Mouse (Mus musculus): ENCODE measurements at regions not wholly inside any gene's neighbourhood (a gene's known extent, or its start where the extent isn't known, plus 50 kb on each side); places are given as distances from the start of the nearest gene placed in this dataset.

GRCm38 (mm10) chr1:189156906-189157305 is 149.3 kb upstream of the Kctd3 start:
- no peak overlapping the region for H3K9ac ChIP-seq (ENCODE audit: low read length)
- no peaks in the 10 kb centered on the region for H3K27me3 ChIP-seq (replicated peaks; ENCODE audit: control insufficient read depth, insufficient read depth, low read length)
- H3K4me2 ChIP-seq (ENCODE audit: low read length): no peak overlapping the region
- no peaks in the 10 kb centered on the region for H3K4me1 ChIP-seq (replicated peaks; ENCODE audit: control insufficient read depth, insufficient read depth, low read length)
- H3K4me3 ChIP-seq (ENCODE audit: low read depth, low read length): no peak overlapping the region
- H3K9me3 ChIP-seq (ENCODE audit: control insufficient read depth, low read length): no peaks in the 10 kb centered on the region
- no peak for DNase-seq (ENCODE audit: low spot score)
- no peak for ATAC-seq (replicated peaks; ENCODE audit: low FRiP score, low TSS enrichment, low read depth)
- WGBS: 65% methylated on average over 2 of the region's 2 CpGs
- H3K27ac ChIP-seq (ENCODE audit: low read depth): no peak overlapping the region
- no peaks in the 10 kb centered on the region for H3K36me3 ChIP-seq (ENCODE audit: control insufficient read depth, insufficient read depth, low read length)

GRCm38 (mm10) chr1:189154376-189154775 is 146.7 kb upstream of the Kctd3 start:
- Histone ChIP-seq H3K27ac (ENCODE audit: low read depth) (no peak overlapping the region), H3K4me3 (ENCODE audit: low read depth, low read length) (no peak overlapping the region), H3K27me3 (replicated peaks; ENCODE audit: control insufficient read depth, insufficient read depth, low read length) (no peaks in the 10 kb centered on the region), H3K9ac (ENCODE audit: low read length) (no peak overlapping the region), H3K4me2 (ENCODE audit: low read length) (no peak overlapping the region), H3K36me3 (ENCODE audit: control insufficient read depth, insufficient read depth, low read length) (no peaks in the 10 kb centered on the region), H3K9me3 (ENCODE audit: control insufficient read depth, low read length) (no peaks in the 10 kb centered on the region), H3K4me1 (replicated peaks; ENCODE audit: control insufficient read depth, insufficient read depth, low read length) (no peaks in the 10 kb centered on the region)
- ATAC-seq (replicated peaks; ENCODE audit: low FRiP score, low TSS enrichment, low read depth) (no peak), DNase-seq (ENCODE audit: low spot score) (no peak)
- 82% methylated on average over 2 of the region's 2 CpGs for WGBS

GRCm38 (mm10) chr1:189153150-189153549 is 145.5 kb upstream of the Kctd3 start:
- DNase-seq (ENCODE audit: low spot score): no peak
- Histone ChIP-seq H3K27ac (ENCODE audit: low read depth) (no peak overlapping the region), H3K4me2 (ENCODE audit: low read length) (no peak overlapping the region), H3K9ac (ENCODE audit: low read length) (no peak overlapping the region), H3K27me3 (replicated peaks; ENCODE audit: control insufficient read depth, insufficient read depth, low read length) (no peaks in the 10 kb centered on the region), H3K4me1 (replicated peaks; ENCODE audit: control insufficient read depth, insufficient read depth, low read length) (no peaks in the 10 kb centered on the region), H3K4me3 (ENCODE audit: low read depth, low read length) (no peak overlapping the region), H3K36me3 (ENCODE audit: control insufficient read depth, insufficient read depth, low read length) (no peaks in the 10 kb centered on the region), H3K9me3 (ENCODE audit: control insufficient read depth, low read length) (no peaks in the 10 kb centered on the region)
- WGBS: 77% methylated on average over 10 of the region's 10 CpGs
- no peak for ATAC-seq (replicated peaks; ENCODE audit: low FRiP score, low TSS enrichment, low read depth)

- Histone ChIP-seq H3K4me1 (replicated peaks; ENCODE audit: control insufficient read depth, insufficient read depth, low read length) (no peaks in the 10 kb centered on the region), H3K4me3 (ENCODE audit: low read depth, low read length) (no peak overlapping the region), H3K27ac (ENCODE audit: low read depth) (no peak overlapping the region), H3K9ac (ENCODE audit: low read length) (no peak overlapping the region), H3K27me3 (replicated peaks; ENCODE audit: control insufficient read depth, insufficient read depth, low read length) (no peaks in the 10 kb centered on the region), H3K36me3 (ENCODE audit: control insufficient read depth, insufficient read depth, low read length) (no peaks in the 10 kb centered on the region), H3K4me2 (ENCODE audit: low read length) (no peak overlapping the region), H3K9me3 (ENCODE audit: control insufficient read depth, low read length) (no peaks in the 10 kb centered on the region)
- no peak for DNase-seq (ENCODE audit: low spot score)
- ATAC-seq (replicated peaks; ENCODE audit: low FRiP score, low TSS enrichment, low read depth): no peak
- WGBS: 78% methylated on average over 9 of the region's 9 CpGs
Observed at GRCm38 (mm10) chr1:189142982-189143451, 135.4 kb upstream of the Kctd3 start.

- no peak overlapping the region for H3K9ac ChIP-seq (ENCODE audit: low read length)
- no peak overlapping the region for H3K4me3 ChIP-seq (ENCODE audit: low read depth, low read length)
- no peak overlapping the region for H3K27ac ChIP-seq (ENCODE audit: low read depth)
- no peaks in the 10 kb centered on the region for H3K9me3 ChIP-seq (ENCODE audit: control insufficient read depth, low read length)
- no peak overlapping the region for H3K4me2 ChIP-seq (ENCODE audit: low read length)
- WGBS: 62% methylated on average over 7 of the region's 7 CpGs
- no peaks in the 10 kb centered on the region for H3K27me3 ChIP-seq (replicated peaks; ENCODE audit: control insufficient read depth, insufficient read depth, low read length)
- DNase-seq (ENCODE audit: low spot score): no peak
- H3K4me1 ChIP-seq (replicated peaks; ENCODE audit: control insufficient read depth, insufficient read depth, low read length): no peaks in the 10 kb centered on the region
- no peak for ATAC-seq (replicated peaks; ENCODE audit: low FRiP score, low TSS enrichment, low read depth)
- no peaks in the 10 kb centered on the region for H3K36me3 ChIP-seq (ENCODE audit: control insufficient read depth, insufficient read depth, low read length)
Observed at GRCm38 (mm10) chr1:189142551-189142950, 134.9 kb upstream of the Kctd3 start.

- DNase-seq (ENCODE audit: low spot score) (no peak), ATAC-seq (replicated peaks; ENCODE audit: low FRiP score, low TSS enrichment, low read depth) (no peak)
- Histone ChIP-seq H3K36me3 (ENCODE audit: control insufficient read depth, insufficient read depth, low read length) (no peaks in the 10 kb centered on the region), H3K4me1 (replicated peaks; ENCODE audit: control insufficient read depth, insufficient read depth, low read length) (no peaks in the 10 kb centered on the region), H3K27ac (ENCODE audit: low read depth) (no peak overlapping the region), H3K4me2 (ENCODE audit: low read length) (no peak overlapping the region), H3K27me3 (replicated peaks; ENCODE audit: control insufficient read depth, insufficient read depth, low read length) (no peaks in the 10 kb centered on the region), H3K4me3 (ENCODE audit: low read depth, low read length) (no peak overlapping the region), H3K9me3 (ENCODE audit: control insufficient read depth, low read length) (no peaks in the 10 kb centered on the region), H3K9ac (ENCODE audit: low read length) (no peak overlapping the region)
- WGBS: 88% methylated on average over 9 of the region's 9 CpGs
Observed at GRCm38 (mm10) chr1:189141694-189142093, 134.1 kb upstream of the Kctd3 start.

GRCm38 (mm10) chr1:189136731-189137385 is 129.2 kb upstream of the Kctd3 start:
- 71% methylated on average over 7 of the region's 7 CpGs for WGBS
- H3K9ac ChIP-seq (ENCODE audit: low read length): no peak overlapping the region
- no peak overlapping the region for H3K4me3 ChIP-seq (ENCODE audit: low read depth, low read length)
- no peaks in the 10 kb centered on the region for H3K27me3 ChIP-seq (replicated peaks; ENCODE audit: control insufficient read depth, insufficient read depth, low read length)
- H3K9me3 ChIP-seq (ENCODE audit: control insufficient read depth, low read length): no peaks in the 10 kb centered on the region
- H3K36me3 ChIP-seq (ENCODE audit: control insufficient read depth, insufficient read depth, low read length): no peaks in the 10 kb centered on the region
- ATAC-seq (replicated peaks; ENCODE audit: low FRiP score, low TSS enrichment, low read depth) (no peak), DNase-seq (ENCODE audit: low spot score) (no peak)
- H3K4me1 ChIP-seq (replicated peaks; ENCODE audit: control insufficient read depth, insufficient read depth, low read length): no peaks in the 10 kb centered on the region
- no peak overlapping the region for H3K4me2 ChIP-seq (ENCODE audit: low read length)
- H3K27ac ChIP-seq (ENCODE audit: low read depth): no peak overlapping the region

- Histone ChIP-seq H3K4me3 (ENCODE audit: low read depth, low read length) (no peak overlapping the region), H3K4me2 (ENCODE audit: low read length) (no peak overlapping the region), H3K27ac (ENCODE audit: low read depth) (no peak overlapping the region), H3K27me3 (replicated peaks; ENCODE audit: control insufficient read depth, insufficient read depth, low read length) (no peaks in the 10 kb centered on the region), H3K4me1 (replicated peaks; ENCODE audit: control insufficient read depth, insufficient read depth, low read length) (no peaks in the 10 kb centered on the region), H3K9me3 (ENCODE audit: control insufficient read depth, low read length) (no peaks in the 10 kb centered on the region), H3K9ac (ENCODE audit: low read length) (no peak overlapping the region), H3K36me3 (ENCODE audit: control insufficient read depth, insufficient read depth, low read length) (no peaks in the 10 kb centered on the region)
- DNase-seq (ENCODE audit: low spot score) (no peak), ATAC-seq (replicated peaks; ENCODE audit: low FRiP score, low TSS enrichment, low read depth) (no peak)
- 78% methylated on average over 4 of the region's 4 CpGs for WGBS
Observed at GRCm38 (mm10) chr1:189135826-189136225, 128.2 kb upstream of the Kctd3 start.

- DNase-seq (ENCODE audit: low spot score): no peak
- Histone ChIP-seq H3K9me3 (ENCODE audit: control insufficient read depth, low read length) (no peaks in the 10 kb centered on the region), H3K36me3 (ENCODE audit: control insufficient read depth, insufficient read depth, low read length) (no peaks in the 10 kb centered on the region), H3K9ac (ENCODE audit: low read length) (no peak overlapping the region), H3K27me3 (replicated peaks; ENCODE audit: control insufficient read depth, insufficient read depth, low read length) (no peaks in the 10 kb centered on the region), H3K4me3 (ENCODE audit: low read depth, low read length) (no peak overlapping the region), H3K4me2 (ENCODE audit: low read length) (no peak overlapping the region), H3K4me1 (replicated peaks; ENCODE audit: control insufficient read depth, insufficient read depth, low read length) (no peaks in the 10 kb centered on the region), H3K27ac (ENCODE audit: low read depth) (no peak overlapping the region)
- ATAC-seq (replicated peaks; ENCODE audit: low FRiP score, low TSS enrichment, low read depth): no peak
- 78% methylated on average over 2 of the region's 2 CpGs for WGBS
Observed at GRCm38 (mm10) chr1:189128706-189129105, 121.1 kb upstream of the Kctd3 start.
